Mouse (Mus musculus) E14TG2a.4 (cell line): ENCODE measurements at regions not wholly inside any gene's neighbourhood (a gene's known extent, or its start where the extent isn't known, plus 50 kb on each side); places are given as distances from the start of the nearest gene placed in this dataset.

ENCODE experiments used
- H3K27me3 ChIP-seq: 2 replicates; pipeline ENCODE4 v1.6.1; 2014; ENCODE audit warnings: low read length, control low read depth; ENCODE audit not compliant: insufficient read depth
- H3K36me3 ChIP-seq: 2 replicates; pipeline ENCODE4 v1.6.1; 2014; ENCODE audit warnings: low read length, control low read depth; ENCODE audit not compliant: insufficient read depth
- H3K4me1 ChIP-seq: replicated peaks from 2 replicates; pipeline ENCODE4 v1.6.1; 2014; ENCODE audit warnings: low read depth, low read length, control low read depth
- H3K4me3 ChIP-seq: replicated peaks from 2 replicates; pipeline ENCODE4 v1.5.1; 2014; ENCODE audit warnings: mild to moderate bottlenecking, low read length
- H3K9me3 ChIP-seq: 2 replicates; pipeline ENCODE4 v1.6.1; 2014; ENCODE audit warnings: low read length, control low read depth
- CTCF ChIP-seq: conservative IDR thresholded peaks from 2 replicates; pipeline ENCODE4 v1.5.1; 2014; ENCODE audit warnings: low read length
- NANOG ChIP-seq: IDR thresholded peaks from 2 replicates; pipeline ENCODE4 v1.6.1; 2014; ENCODE audit warnings: borderline replicate concordance, low read length, mixed read lengths
- POU5F1 ChIP-seq: IDR thresholded peaks from 2 replicates; pipeline ENCODE4 v1.6.1; 2014; ENCODE audit warnings: low read length, borderline replicate concordance

DNA sequence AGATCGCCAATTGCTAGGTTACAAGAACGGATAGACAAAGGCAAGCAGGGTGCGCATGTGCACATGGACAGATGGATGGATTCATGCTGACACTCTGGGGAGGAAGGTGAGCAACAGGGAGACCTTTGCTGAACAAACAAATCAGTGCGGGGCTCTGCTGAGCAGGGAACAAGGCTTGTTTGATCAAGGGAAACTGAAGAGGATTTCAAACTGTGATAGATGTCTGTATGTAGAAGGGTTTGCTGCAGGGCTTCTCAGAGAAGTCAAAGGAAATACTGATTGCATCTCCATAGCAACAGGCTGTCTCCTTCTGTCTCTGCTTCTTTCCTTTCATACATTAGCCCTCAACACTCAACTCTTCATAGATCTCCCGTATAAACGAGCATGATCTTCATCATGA, 185.5 kb upstream of the Rnd3 start:
- H3K4me1 ChIP-seq, result no peaks in the 10 kb centered on the region
- TF ChIP-seq NANOG (no peak), CTCF (no peak), POU5F1 (no peak)
- no peak overlapping the region for H3K4me3 ChIP-seq
- H3K27me3 ChIP-seq, result no peaks in the 10 kb centered on the region
- H3K9me3 ChIP-seq, result no peaks in the 10 kb centered on the region
- no peaks in the 10 kb centered on the region for H3K36me3 ChIP-seq

DNA sequence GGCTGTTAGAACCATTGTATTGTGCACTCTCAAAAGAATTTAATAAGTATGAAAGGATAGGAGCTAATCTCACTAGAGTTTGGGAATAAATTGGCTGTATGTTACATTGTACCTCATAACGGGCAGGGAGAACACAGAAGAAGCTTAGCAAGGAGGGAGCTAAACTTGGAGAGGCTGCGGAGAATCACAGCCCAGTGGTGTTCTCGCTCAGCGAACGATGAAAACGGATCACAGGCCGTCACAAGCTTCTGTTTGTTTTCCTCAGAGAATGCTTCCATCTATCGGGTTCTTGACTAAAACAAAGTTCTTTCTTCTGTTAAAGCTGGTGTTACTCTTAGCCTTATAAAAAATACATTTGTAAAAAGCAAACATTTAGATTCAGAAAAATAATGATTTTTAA, 178.2 kb upstream of the Rnd3 start:
- H3K4me1 ChIP-seq, result no peaks in the 10 kb centered on the region
- TF ChIP-seq NANOG (no peak), POU5F1 (no peak), CTCF (no peak)

DNA sequence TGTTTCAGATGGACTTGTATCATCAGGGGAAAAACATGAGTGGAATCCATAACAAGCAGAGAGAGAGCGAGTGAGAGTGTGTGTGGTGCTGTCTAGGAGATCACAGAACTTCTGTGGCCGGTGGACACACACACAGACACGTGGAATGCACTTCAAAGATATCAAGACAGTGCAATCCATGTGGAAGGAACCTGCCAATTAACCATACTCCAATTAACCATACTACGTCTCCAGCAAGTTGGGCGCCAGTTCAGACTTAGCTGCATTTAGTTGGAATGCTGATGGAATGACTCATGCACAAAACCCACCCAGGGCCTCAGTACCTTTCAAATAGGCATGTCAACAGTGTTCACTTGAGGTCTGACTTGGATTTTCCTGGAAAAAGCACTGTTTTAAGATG, 172.8 kb upstream of the Rnd3 start:
- TF ChIP-seq NANOG, result no peak
- TF ChIP-seq CTCF, result no peak
- no peak for TF ChIP-seq POU5F1
- Histone ChIP-seq H3K4me3 (no peak overlapping the region), H3K4me1 (no peaks in the 10 kb centered on the region), H3K9me3 (no peaks in the 10 kb centered on the region), H3K27me3 (no peaks in the 10 kb centered on the region), H3K36me3 (no peaks in the 10 kb centered on the region)

More for the DNA sequence above, 178.2 kb upstream of the Rnd3 start:
- Histone ChIP-seq H3K9me3 (no peaks in the 10 kb centered on the region), H3K27me3 (no peaks in the 10 kb centered on the region), H3K4me3 (no peak overlapping the region), H3K36me3 (no peaks in the 10 kb centered on the region)

DNA sequence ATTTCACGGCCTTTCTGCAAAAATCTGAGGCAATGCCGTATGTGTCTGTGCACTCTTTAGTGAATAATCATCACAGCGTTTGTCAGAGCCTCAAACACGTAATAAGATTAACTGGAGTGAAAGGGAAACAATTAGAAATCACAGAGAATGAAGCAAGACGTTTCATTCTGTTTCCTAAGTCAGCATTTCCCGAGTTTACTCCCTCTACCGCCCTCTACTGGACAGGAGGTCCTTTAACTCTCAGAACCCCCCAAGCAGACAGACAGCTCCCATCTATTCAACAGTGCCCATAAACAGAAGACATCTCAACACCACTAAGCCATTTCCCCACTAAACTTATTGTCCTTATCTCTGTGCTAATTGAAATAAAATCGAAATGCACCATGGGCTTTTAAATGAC, 167.5 kb upstream of the Rnd3 start:
- Histone ChIP-seq H3K4me3 (no peak overlapping the region), H3K27me3 (no peaks in the 10 kb centered on the region), H3K9me3 (no peaks in the 10 kb centered on the region), H3K4me1 (no peaks in the 10 kb centered on the region), H3K36me3 (no peaks in the 10 kb centered on the region)
- TF ChIP-seq CTCF, result peak; percentile 30; the same call in 1 of the 2 replicates
- no peak for TF ChIP-seq POU5F1

DNA sequence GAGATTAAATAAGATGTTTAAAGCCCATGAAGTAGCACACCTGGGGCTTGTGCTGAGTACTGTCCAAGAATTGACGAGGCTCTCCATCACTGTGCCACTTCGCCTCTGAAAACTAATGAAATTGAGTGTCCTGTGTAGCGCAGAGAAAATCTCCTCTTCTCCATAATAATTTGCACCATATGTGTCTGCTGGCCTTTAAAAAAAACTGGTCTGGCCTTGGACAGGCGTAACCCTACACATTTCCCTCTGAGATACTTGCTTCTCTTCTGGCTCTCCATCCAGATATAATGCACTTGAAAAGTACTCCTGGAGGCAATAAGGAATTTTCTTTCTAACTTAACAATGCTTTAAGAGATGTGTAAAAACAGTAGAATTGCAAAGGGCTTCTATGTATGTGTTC, 164.5 kb upstream of the Rnd3 start:
- Histone ChIP-seq H3K4me3 (no peak overlapping the region), H3K9me3 (no peaks in the 10 kb centered on the region), H3K27me3 (no peaks in the 10 kb centered on the region), H3K4me1 (no peaks in the 10 kb centered on the region), H3K36me3 (no peaks in the 10 kb centered on the region)
- no peak for TF ChIP-seq CTCF
- no peak for TF ChIP-seq NANOG
- TF ChIP-seq POU5F1, result no peak

DNA sequence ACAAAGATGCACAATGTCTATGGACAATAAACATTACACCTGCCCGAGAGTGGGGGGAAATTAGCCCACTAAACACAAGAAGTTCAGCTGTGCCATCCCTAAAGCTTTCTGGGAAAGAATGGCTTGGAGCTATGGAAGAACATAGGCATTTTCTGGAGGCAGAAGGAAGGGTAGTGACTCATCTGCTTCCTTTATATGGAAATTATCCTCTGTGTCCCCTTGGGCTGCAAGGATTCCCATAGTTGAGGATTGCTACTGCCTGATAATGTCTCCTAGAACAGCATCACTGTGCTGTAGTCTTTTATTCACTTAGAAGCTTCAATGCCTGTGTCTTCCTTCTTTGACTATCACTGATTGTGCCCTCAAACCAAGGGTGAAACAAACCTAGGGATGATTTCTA, 157.3 kb upstream of the Rnd3 start:
- Histone ChIP-seq H3K27me3 (no peaks in the 10 kb centered on the region), H3K4me1 (no peaks in the 10 kb centered on the region), H3K36me3 (no peaks in the 10 kb centered on the region), H3K9me3 (no peaks in the 10 kb centered on the region), H3K4me3 (no peak overlapping the region)
- no peak for TF ChIP-seq CTCF
- TF ChIP-seq NANOG, result no peak
- TF ChIP-seq POU5F1, result no peak

DNA sequence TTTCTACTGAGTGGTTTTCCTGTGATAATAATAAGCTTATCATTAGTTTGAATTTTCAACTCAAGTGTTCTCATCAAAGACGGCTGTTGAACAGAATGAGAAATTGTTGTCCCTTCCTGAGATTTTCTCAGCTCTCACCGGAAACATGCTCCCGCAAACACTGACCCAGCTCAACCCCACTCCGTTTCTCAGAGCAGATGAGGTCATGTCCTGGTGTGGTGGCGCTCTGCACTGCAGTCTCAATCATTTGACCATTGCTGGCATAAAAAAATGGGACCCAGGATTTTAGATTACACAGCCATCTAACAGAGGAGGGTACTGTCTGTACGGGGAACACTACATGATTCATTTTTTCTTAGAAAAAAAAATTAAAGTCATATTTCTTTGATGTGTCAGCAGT, 156.5 kb upstream of the Rnd3 start:
- TF ChIP-seq NANOG (no peak), POU5F1 (no peak), CTCF (no peak)

DNA sequence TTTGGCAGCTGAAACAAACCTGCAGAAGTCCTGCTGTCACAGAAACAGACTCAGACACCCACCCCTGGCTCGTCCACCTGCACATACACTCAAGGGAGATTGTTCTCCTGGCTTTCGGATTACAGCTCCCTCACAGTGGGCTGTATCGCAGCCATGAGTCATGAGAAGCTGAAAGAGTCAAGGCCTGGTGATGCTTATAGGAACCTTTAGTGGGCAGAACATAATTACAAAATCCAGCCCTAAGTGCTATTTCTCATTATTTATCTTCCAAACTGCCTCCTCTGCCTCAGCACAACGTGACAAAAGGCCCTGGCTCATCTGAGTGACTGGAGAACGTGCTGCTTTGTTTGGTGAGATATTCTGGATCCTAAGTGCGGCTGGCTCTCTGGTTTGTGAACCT, 155.8 kb upstream of the Rnd3 start:
- Histone ChIP-seq H3K27me3 (no peaks in the 10 kb centered on the region), H3K36me3 (no peaks in the 10 kb centered on the region), H3K4me1 (no peaks in the 10 kb centered on the region), H3K4me3 (no peak overlapping the region), H3K9me3 (peaks cover under 1% of the 10 kb centered on the region; the same call in 1 of the 2 replicates)
- TF ChIP-seq POU5F1, result no peak
- no peak for TF ChIP-seq NANOG
- TF ChIP-seq CTCF, result no peak

More for the DNA sequence above, 156.5 kb upstream of the Rnd3 start:
- Histone ChIP-seq H3K4me1 (no peaks in the 10 kb centered on the region), H3K36me3 (no peaks in the 10 kb centered on the region), H3K27me3 (no peaks in the 10 kb centered on the region), H3K4me3 (no peak overlapping the region), H3K9me3 (no peaks in the 10 kb centered on the region)

DNA sequence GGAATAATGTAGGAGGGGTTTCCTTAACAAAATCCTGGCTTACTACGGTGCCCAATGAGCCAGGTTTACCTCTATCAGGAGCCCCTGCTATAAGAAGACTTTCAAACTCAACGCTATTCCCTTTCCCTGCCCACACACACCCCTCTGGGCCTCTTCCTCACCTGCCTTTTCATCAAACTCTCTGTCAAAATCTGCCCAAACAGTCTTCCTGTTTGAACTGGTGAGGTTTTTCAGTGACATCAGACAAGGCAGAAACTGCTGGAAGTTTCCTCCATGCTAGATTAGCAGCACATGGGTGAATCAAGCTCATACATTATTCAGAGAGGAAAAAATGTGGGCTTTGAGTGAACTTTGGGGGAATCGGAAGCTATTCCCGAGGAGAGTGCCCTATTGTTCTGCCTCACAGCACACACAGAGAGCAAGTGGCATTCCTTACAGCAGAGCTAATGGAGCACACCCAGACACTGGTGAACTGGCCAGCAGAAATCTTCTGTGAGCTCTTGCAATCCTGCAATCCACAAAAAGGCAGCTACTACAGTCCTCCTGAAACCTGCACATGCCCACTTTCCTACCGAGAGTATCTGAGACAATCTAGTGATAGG, 141.8 kb upstream of the Rnd3 start:
- no peaks in the 10 kb centered on the region for H3K9me3 ChIP-seq
- no peaks in the 10 kb centered on the region for H3K27me3 ChIP-seq
- no peaks in the 10 kb centered on the region for H3K36me3 ChIP-seq
- TF ChIP-seq POU5F1, result no peak
- TF ChIP-seq NANOG, result no peak
- no peak for TF ChIP-seq CTCF
- no peaks in the 10 kb centered on the region for H3K4me1 ChIP-seq
- no peak overlapping the region for H3K4me3 ChIP-seq
